Mouse (Mus musculus) bone marrow, adult 2 months (tissue): ENCODE data around the gene Prss22.

Experiments used
- CTCF ChIP-seq: fragments of 200-500 bp; IDR thresholded peaks from 2 replicates; pipeline ENCODE4 v1.5.1; 2011; ENCODE audit warnings: low read length, control low read depth; ENCODE audit not compliant: control insufficient read depth, insufficient read depth
- POLR2A ChIP-seq: fragments of 200-500 bp; IDR thresholded peaks from 2 replicates; pipeline ENCODE4 v1.6.1; 2011; ENCODE audit warnings: low read depth, mild to moderate bottlenecking, control low read depth, low read length, borderline replicate concordance; ENCODE audit not compliant: control insufficient read depth

DNA sequence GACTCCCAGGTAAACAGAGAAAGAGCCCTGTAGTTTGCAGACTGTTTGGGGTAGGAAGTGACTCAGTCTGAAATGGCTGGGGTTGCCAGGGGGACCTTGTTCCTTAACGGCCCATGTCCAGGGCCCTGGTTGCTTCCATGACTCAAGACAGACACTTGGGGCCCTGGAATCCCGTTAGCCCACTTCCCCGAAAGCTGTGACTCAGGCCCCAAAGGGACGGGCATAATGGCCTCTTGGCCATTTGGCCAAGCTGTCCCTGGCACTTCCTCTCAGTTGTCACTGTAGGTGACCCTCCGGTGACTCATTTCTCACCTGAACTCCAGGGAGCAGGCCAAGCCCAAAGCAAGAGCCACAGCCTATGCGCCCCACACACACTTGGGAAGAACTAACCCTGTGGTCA, 483 bp upstream of the Prss22 start:
- TF ChIP-seq CTCF (no peak), POLR2A (no peak)
